Mouse (Mus musculus) retina, postnatal 1 day (tissue): Measurements from ENCODE around the gene Tnfaip8l2.

ENCODE experiments used
- DNase-seq: peaks from one replicate; pipeline ENCODE4 v3.0.0-alpha.2; 2012

Tnfaip8l2 gene

DNA sequence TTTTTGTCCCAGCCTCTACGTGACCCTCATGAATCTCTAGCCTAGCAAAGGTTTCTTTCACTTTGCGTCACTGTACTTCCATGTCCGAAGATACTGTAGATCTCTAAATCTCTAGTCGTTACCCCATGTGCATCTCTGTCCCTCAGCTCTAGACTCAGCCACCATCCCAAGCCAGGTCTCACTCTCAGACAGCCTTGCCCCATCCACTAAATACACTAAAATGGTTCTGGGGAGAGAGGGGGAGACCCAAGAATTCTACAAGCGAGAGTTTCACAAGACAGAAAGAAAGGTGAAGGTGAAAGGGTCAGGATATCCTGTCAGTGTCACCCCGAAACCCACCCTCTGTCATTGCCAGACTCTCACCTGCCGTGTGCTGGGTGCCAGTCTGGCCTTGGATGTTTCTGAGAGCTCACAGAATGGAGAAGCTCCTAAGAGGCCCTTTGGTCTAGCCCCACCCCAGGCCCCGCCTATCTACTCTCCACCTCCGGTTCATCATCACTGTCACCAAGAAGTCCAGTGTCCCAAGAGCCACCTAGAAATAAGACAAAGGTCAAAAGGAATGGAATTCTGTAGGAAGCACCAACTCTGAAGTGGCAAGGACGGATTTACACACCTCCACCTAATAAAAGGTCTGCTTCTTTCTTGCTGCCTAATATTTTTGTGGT lies at the start of gene Tnfaip8l2:
Gene Tnfaip8l2 (minus strand): TSS at position 409 of the 665 bp plus-strand sequence.
- no peak for DNase-seq

DNA sequence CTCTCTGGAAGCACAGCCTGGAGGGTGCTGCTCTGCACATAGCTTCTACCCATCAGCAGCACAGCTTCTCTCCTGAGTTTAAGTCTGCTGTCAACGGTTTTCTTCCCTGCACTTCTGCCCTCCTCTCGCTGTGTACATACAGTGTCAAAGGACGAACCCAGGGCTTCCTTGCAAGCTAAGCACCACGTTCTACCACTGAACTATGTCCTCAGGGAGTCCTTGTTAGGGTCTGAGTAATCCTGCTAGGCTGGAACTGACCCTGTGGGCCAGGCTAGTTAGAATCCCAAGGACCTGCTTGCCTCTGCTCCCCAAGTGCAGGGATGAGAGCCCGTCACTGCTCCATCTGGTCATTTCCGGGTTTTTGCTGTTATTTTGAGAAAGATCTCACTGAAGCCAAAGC lies 44.7 kb upstream of the Tnfaip8l2 start:
- DNase-seq, result no peak

GRCm38 (mm10) chr3:95186100-95186499 lies 43.9 kb upstream of the Tnfaip8l2 start:
- DNase-seq, result no peak

- DNase-seq, result no peak
Observed at GRCm38 (mm10) chr3:95184796-95185577, 42.8 kb upstream of the Tnfaip8l2 start.

- DNase-seq, result no peak
Observed at GRCm38 (mm10) chr3:95181841-95182240, 39.7 kb upstream of the Tnfaip8l2 start.

- no peak for DNase-seq
Observed at GRCm38 (mm10) chr3:95179890-95180289, 37.7 kb upstream of the Tnfaip8l2 start.

DNA sequence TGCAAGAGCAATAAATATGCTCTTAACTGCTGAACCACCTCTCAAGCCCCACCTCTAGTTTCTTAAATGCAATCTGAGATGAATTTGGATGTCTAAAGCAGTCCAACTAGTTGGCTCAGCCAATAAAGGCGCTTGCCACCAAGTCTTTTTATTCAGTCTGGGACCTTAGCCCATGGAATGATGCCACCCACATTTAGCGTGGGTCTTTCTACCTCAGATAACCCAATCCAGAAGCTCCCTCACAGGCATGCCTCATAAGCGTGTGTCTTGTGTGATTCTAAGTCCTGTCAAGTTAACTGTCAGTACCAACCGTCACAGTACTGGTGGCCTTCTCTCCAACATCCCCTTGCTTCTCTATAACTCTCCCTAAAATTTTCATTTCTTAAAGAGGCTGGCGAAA lies 36.8 kb upstream of the Tnfaip8l2 start:
- DNase-seq, result no peak

DNA sequence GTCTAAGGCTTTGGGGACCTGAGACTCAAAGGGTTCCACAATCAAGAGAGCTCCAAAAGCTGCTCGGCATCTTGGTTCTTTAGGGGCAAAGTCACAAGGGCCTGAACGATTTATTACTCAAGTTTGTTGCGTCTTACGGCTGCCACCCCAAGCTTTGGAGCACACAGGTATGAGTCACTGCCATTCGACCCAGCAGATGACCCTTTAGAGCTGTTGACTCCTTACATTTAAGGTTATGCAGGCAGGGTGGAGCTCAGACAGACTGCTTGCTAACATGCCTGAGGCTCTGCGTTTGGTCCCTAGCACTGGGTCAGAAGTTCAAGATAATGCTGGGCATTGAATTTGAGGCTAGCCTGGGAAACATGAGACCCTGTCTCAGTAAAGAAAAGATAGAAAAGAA lies 35.4 kb upstream of the Tnfaip8l2 start:
- no peak for DNase-seq

GRCm38 (mm10) chr3:95176500-95176899 lies 34.3 kb upstream of the Tnfaip8l2 start:
- DNase-seq, result no peak

GRCm38 (mm10) chr3:95174011-95174592 lies 31.9 kb upstream of the Tnfaip8l2 start:
- peak; percentile 87 for DNase-seq

GRCm38 (mm10) chr3:95173256-95173949 lies 31.2 kb upstream of the Tnfaip8l2 start:
- peak; percentile 43 for DNase-seq

DNA sequence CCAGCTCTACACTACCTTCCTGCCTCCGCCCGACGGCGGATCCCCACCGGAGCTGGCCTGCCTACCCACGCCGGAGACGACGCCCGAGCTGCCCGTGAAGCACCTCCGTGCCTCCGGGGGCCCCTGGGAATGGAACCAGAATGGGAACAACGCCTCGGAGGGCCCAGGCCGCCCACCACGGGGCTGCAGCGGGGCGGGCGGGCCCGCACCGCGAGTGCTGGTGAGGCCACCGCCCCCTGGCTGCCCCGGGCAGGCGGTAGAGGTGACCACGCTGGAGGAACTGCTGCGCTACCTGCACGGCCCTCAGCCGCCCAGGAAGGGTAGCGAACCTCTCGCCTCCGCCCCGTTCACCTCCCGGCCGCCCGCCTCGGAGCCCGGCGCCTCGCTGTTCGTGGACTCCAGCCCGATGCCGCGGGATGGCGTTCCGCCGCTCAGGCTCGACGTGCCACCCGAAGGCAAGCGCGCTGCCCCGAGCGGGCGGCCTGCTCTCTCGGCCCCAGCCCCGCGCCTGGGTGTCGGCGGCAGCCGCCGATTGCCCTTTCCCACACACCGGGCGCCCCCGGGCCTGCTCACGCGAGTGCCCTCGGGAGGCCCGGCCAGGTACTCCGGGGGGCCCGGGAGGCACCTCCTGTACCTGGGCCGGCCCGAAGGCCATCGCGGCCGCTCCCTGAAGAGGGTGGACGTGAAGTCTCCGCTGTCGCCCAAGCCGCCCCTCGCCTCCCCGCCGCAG lies 30.5 kb upstream of the Tnfaip8l2 start:
- no peak for DNase-seq

DNA sequence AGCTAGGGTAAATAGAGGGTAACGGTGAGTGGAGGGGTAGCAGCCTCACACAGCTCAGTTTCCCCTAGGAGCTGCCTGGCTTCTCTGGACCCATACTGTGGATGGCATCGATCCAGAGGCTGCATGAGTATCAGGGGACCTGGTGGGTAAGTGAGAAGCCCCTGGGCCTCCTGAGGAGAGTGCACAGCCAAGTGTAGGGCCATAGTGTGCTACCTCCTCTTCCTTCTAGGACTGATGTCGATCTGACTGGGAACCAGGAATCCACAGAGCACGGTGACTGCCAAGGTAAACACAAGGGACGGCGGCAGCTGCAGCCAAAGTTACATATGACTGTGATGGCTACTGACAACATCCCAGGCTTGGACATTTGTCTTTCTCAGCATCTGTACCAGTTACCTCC lies 28.9 kb upstream of the Tnfaip8l2 start:
- no peak for DNase-seq

GRCm38 (mm10) chr3:95169996-95170395 lies 27.8 kb upstream of the Tnfaip8l2 start:
- DNase-seq, result no peak

DNA sequence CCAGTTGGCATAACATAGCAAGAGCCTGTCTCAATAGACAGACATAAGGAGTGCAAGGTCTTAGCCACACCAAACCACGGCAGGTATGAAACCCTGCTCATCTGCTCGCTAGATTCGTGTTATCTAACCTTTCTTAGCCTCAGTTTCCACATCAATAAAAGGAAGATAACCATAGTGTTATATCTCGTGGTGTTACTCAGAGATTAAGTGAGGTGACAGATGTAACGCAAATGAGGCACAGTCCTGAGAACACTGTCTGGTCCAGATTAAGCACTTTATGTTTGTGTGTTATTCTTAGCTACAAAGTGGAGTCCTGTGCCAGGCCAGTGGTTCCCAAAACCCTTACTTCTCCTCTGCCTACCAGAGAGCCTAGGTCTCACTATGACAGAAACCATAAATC lies 22.7 kb upstream of the Tnfaip8l2 start:
- no peak for DNase-seq

- no peak for DNase-seq
Observed at GRCm38 (mm10) chr3:95164256-95164550, 22.0 kb upstream of the Tnfaip8l2 start.

- DNase-seq, result peak; percentile 32
Observed at GRCm38 (mm10) chr3:95163419-95164255, 21.5 kb upstream of the Tnfaip8l2 start.

DNA sequence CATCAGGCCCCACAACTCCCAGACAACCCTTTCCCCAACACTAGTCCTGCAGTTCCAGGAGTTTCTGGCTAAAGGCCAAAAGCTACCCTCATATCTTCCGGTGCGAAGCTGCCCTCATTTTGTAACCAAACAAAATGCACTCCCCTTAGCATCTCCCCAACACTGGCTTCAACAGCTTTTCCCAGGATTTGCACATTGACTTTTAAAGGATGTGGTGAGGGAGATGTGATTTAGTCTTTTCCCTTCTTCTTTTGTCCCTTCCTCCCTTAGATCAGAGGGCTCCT lies 20.1 kb upstream of the Tnfaip8l2 start:
- no peak for DNase-seq

DNA sequence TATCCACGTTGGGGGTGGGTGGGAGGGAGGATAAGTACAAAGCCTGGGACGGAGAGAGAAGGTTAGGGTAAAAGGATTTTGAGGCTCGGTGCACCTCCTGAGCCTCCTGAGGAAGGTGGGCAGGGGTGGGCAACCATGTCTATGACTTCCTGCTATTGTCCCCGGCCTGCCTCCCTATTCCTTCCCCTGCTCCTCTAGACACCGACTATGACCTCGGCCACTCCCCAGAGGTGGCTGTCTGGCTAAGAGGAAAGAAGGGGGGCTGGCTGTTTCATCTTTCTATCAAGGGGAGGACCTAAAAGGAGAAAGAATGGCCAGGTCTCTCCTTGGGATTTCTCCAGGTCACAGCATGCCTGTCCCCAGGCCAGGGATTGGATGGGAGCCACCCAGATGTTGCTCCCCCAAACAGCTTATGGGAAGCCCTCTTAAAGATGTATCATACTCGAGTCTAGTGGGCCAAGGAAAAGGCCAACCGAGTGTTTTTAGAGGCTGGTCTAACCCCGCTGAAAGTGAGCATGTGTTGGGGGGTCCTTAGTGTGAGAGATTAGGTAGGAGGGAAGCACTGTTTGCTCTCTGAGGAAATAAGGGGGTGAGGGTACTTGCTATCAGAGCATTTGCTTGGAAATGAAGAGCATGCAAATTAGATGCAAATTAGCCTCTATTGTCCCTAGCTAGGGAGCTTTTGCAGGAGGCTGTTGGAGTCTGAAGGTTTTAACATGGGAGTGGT lies 19.6 kb upstream of the Tnfaip8l2 start:
- peak; percentile 26 for DNase-seq

GRCm38 (mm10) chr3:95161041-95161551 lies 18.9 kb upstream of the Tnfaip8l2 start:
- peak; percentile 48 for DNase-seq
